Mouse (Mus musculus) stomach, embryonic 16.5 days (tissue): ENCODE measurements at regions not wholly inside any gene's neighbourhood (a gene's known extent, or its start where the extent isn't known, plus 50 kb on each side); places are given as distances from the start of the nearest gene placed in this dataset.

Experiments
- ATAC-seq: fragments of 200-750 bp; cut with Nextera tagmentation; 2 replicates; pipeline ENCODE4 v1.8.0; 2017; ENCODE audit warnings: moderate number of reproducible peaks, moderate TSS enrichment; ENCODE audit not compliant: insufficient read depth, low FRiP score
- H3K27ac ChIP-seq: fragments of 300-500 bp; sonication (generic); 2 replicates; pipeline ENCODE4 v1.5.1; 2014; ENCODE audit warnings: low read length
- H3K27me3 ChIP-seq: fragments of 300-500 bp; sonication (generic); 2 replicates; pipeline ENCODE4 v1.6.1; 2014; ENCODE audit warnings: low read length, control low read depth, mixed read lengths; ENCODE audit not compliant: control insufficient read depth, insufficient read depth
- H3K36me3 ChIP-seq: fragments of 300-500 bp; sonication (generic); 2 replicates; pipeline ENCODE4 v1.6.1; 2014; ENCODE audit warnings: low read length; ENCODE audit not compliant: control insufficient read depth, insufficient read depth
- H3K4me1 ChIP-seq: fragments of 300-500 bp; sonication (generic); 2 replicates; pipeline ENCODE4 v1.6.1; 2014; ENCODE audit warnings: low read length, control low read depth, mixed read lengths; ENCODE audit not compliant: control insufficient read depth, insufficient read depth
- H3K4me2 ChIP-seq: fragments of 300-500 bp; sonication (generic); 2 replicates; pipeline ENCODE4 v1.6.1; 2014; ENCODE audit warnings: low read depth, low read length, mixed read lengths
- H3K4me3 ChIP-seq: fragments of 300-500 bp; sonication (generic); replicated peaks from 2 replicates; pipeline ENCODE4 v1.5.1; 2014; ENCODE audit warnings: mild to moderate bottlenecking, low read length
- H3K9ac ChIP-seq: fragments of 300-500 bp; sonication (generic); 2 replicates; pipeline ENCODE4 v1.6.1; 2014; ENCODE audit warnings: low read length
- H3K9me3 ChIP-seq: fragments of 300-500 bp; sonication (generic); replicated peaks from 2 replicates; pipeline ENCODE4 v1.6.1; 2016; ENCODE audit warnings: low read length, control low read depth; ENCODE audit not compliant: control insufficient read depth
- WGBS: fragments of 180-500 bp; shearing (Covaris S2); extraction: QIAGEN DNeasy Blood & Tissue Kit; methylation state at CpG from one replicate; pipeline ENCODE4 v1.1.7; 2014; 5-methylcytosine and 5-hydroxymethylcytosine counted together

DNA sequence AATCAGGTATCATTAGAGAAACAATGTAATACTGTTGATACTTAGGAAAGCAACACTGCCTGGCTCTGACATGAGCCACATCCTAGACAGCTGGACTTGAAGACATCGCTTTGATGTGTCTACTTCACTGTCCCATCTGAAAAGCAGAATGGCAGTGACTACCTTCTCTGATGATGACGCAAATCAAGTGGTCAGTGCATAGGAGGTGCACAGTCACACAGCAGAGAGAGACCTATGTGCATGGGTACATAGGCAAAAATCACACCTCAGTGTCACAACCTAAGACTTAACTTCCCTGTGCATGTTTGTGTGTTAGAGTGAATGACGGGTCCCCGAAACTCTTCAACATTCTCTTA lies 195.4 kb upstream of the Paip1 start:
- Histone ChIP-seq H3K27ac (no peak overlapping the region), H3K4me1 (no peaks in the 10 kb centered on the region)

DNA sequence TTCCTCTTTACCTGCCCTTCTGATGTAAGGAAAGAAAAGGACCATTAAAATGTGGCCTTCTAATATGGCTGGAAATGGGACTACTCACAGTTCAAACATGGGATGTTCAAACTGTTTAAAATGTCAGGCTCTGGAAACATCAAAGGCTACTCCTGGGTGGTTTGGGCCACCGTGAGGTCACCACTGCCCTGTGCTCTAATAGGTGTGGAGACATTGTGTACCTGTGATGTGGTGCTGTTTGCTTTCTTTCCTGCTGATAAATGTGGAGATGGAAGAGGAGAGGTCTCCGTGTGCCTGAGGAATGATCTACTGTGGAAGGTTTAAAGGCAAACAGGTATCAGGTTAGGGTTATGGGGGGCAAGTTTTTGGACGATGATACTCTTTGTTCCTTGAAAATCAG lies 194.5 kb upstream of the Paip1 start:
- Histone ChIP-seq H3K27ac (no peak overlapping the region), H3K9ac (no peak overlapping the region), H3K4me1 (no peaks in the 10 kb centered on the region), H3K9me3 (no peaks in the 10 kb centered on the region), H3K4me3 (no peak overlapping the region), H3K36me3 (no peaks in the 10 kb centered on the region), H3K4me2 (no peak overlapping the region), H3K27me3 (no peaks in the 10 kb centered on the region)
- WGBS, result 48% methylated on average over 3 of the region's 3 CpGs
- no peak for ATAC-seq

More for the DNA sequence above, 195.4 kb upstream of the Paip1 start:
- Histone ChIP-seq H3K9me3 (no peaks in the 10 kb centered on the region), H3K27me3 (no peaks in the 10 kb centered on the region), H3K36me3 (no peaks in the 10 kb centered on the region), H3K9ac (no peak overlapping the region), H3K4me3 (no peak overlapping the region), H3K4me2 (no peak overlapping the region)
- 92% methylated on average over 4 of the region's 4 CpGs for WGBS
- ATAC-seq, result no peak

DNA sequence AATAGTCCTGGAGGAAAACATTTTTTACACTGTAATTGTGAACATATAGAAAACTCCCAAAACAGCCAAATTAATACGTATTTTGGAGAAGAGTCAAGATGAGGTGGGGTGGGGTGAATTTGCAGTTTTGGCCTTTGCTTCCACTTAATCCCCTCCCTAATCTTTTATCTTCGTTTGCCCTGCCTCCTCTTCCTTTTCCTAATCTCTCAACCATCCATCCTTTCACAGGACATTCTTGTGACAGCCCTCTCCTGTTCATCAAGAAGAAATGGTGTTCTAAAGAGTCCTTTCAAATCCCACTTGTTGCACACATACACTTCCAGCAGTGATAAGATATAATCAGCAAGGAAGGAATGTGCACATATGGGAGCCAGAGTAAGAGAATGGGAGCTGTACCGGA lies 186.0 kb upstream of the Paip1 start:
- WGBS, result 39% methylated on average over 3 of the region's 3 CpGs
- no peak overlapping the region for H3K27ac ChIP-seq

DNA sequence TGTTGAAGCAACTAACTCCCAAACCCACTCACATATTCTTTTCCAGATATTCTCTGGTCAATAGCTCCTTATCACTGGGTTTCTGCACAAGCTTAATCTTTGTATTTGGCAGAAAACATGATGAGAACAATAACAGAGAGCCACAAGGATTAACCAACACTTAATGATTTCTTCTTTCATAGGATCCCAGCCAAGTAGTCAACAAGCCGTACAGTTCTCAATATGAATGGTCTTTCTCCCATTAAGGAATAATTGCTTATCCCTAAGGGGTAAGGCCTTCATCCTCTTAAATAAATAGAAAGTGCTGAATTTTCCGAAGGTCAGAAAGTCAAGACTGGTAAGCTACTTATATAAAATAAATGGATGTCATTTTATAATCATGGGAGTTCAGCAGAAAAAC lies 181.3 kb upstream of the Paip1 start:
- Histone ChIP-seq H3K36me3 (no peaks in the 10 kb centered on the region), H3K4me1 (no peaks in the 10 kb centered on the region), H3K9me3 (no peaks in the 10 kb centered on the region), H3K4me3 (no peak overlapping the region), H3K27ac (no peak overlapping the region), H3K9ac (no peak overlapping the region), H3K27me3 (no peaks in the 10 kb centered on the region), H3K4me2 (no peak overlapping the region)
- WGBS, result 47% methylated on average over 2 of the region's 2 CpGs
- no peak for ATAC-seq

More for the DNA sequence above, 186.0 kb upstream of the Paip1 start:
- no peaks in the 10 kb centered on the region for H3K36me3 ChIP-seq
- no peak overlapping the region for H3K4me3 ChIP-seq
- no peak for ATAC-seq
- no peak overlapping the region for H3K9ac ChIP-seq
- no peak overlapping the region for H3K4me2 ChIP-seq
- no peaks in the 10 kb centered on the region for H3K9me3 ChIP-seq
- no peaks in the 10 kb centered on the region for H3K27me3 ChIP-seq
- no peaks in the 10 kb centered on the region for H3K4me1 ChIP-seq

DNA sequence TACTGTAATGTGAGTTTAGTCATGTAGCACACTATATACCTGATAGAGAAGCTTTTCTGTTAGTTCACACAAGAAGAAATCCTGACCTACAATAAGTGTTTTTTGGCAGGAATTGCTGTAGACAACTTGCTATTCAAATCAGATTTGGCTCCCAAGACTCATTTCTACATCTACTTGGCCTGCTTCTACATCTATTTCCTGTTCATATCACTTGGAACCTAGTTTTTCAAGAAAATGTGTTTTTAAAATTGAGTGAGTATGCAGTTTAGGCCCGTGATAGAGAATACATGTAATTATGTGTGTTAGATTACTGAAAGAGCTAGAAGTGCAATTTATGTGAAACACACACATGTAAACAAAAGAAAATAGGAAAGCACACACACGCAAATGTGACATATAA lies 176.4 kb upstream of the Paip1 start:
- Histone ChIP-seq H3K4me2 (no peak overlapping the region), H3K27ac (no peak overlapping the region), H3K36me3 (no peaks in the 10 kb centered on the region), H3K9ac (no peak overlapping the region), H3K4me1 (no peaks in the 10 kb centered on the region), H3K27me3 (no peaks in the 10 kb centered on the region), H3K4me3 (no peak overlapping the region), H3K9me3 (no peaks in the 10 kb centered on the region)
- ATAC-seq, result no peak
- 75% methylated on average over 2 of the region's 2 CpGs for WGBS

DNA sequence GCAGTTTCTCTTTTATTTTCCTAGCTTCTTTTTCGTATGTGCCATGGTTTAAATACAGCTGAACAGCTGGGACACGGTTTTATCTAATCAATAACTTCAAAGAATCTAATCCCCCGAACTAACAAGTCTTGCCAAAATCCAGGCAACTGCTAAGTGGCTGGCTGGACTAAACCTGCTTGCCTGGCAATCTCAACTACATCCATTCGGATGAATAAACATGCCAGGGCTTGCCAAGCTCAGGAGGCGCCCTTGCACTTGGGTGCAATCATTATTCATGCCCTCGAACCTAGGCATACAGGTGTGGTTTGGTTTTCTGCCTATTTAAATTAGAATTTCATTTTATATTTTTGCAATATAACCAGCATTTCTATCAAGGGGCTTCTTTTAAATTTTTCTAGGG lies 172.1 kb upstream of the Paip1 start:
- Histone ChIP-seq H3K27me3 (no peaks in the 10 kb centered on the region), H3K4me3 (no peak overlapping the region), H3K4me2 (no peak overlapping the region), H3K9ac (no peak overlapping the region), H3K4me1 (no peaks in the 10 kb centered on the region), H3K9me3 (no peaks in the 10 kb centered on the region), H3K27ac (no peak overlapping the region), H3K36me3 (no peaks in the 10 kb centered on the region)
- ATAC-seq, result no peak; the same call in 1 of the 2 replicates
- WGBS, result 46% methylated on average over 6 of the region's 6 CpGs

DNA sequence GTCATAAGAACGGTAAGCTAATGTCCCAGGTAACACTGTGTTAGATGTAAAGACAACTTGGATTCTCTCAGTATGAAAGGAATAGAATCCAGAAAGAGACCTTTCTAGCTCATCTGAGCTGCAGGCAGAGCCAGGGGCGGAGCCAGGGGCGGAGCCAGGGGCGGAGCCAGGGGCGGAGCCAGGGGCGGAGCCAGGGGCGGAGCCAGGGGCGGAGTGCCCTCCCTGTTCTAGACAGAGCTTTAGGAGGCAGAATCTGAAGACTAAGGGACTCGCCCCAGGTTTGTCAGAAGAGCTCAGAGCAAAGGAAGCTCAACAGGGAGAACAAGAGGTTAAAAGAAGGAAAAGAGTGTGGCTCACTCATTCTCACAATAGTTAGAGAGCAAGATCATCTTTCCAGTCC lies 169.9 kb upstream of the Paip1 start:
- Histone ChIP-seq H3K4me1 (no peaks in the 10 kb centered on the region), H3K4me3 (no peak overlapping the region), H3K9ac (no peak overlapping the region), H3K27ac (no peak overlapping the region), H3K27me3 (no peaks in the 10 kb centered on the region), H3K36me3 (no peaks in the 10 kb centered on the region), H3K9me3 (no peaks in the 10 kb centered on the region), H3K4me2 (no peak overlapping the region)
- ATAC-seq, result no peak
- 64% methylated on average over 9 of the region's 9 CpGs for WGBS

DNA sequence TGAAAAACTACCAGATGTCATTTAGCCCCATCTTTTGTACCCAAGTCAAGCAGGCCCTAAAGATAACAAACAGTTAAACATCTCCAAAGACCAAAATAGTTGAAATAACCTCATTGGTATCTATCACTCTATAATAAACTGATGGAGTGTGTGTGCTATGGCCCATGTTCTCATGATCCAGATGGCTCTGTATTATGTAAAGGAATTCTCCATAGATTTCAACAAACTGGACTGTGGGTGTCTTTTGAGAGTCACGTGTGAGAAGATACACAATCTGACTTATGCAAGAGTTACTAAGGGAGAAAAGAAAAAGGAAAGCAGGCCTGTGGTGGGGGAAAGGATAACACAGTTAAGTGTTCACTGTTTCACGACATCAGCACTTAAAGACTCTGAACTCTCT lies 164.8 kb upstream of the Paip1 start:
- Histone ChIP-seq H3K9me3 (no peaks in the 10 kb centered on the region), H3K4me1 (0 out of 2 replicates have a peak, but pooled peaks cover 2% of the 10 kb centered on the region), H3K27me3 (no peaks in the 10 kb centered on the region), H3K4me2 (no peak overlapping the region), H3K36me3 (no peaks in the 10 kb centered on the region), H3K27ac (no peak overlapping the region), H3K9ac (no peak overlapping the region), H3K4me3 (no peak overlapping the region)
- 57% methylated on average over 2 of the region's 2 CpGs for WGBS
- no peak for ATAC-seq

DNA sequence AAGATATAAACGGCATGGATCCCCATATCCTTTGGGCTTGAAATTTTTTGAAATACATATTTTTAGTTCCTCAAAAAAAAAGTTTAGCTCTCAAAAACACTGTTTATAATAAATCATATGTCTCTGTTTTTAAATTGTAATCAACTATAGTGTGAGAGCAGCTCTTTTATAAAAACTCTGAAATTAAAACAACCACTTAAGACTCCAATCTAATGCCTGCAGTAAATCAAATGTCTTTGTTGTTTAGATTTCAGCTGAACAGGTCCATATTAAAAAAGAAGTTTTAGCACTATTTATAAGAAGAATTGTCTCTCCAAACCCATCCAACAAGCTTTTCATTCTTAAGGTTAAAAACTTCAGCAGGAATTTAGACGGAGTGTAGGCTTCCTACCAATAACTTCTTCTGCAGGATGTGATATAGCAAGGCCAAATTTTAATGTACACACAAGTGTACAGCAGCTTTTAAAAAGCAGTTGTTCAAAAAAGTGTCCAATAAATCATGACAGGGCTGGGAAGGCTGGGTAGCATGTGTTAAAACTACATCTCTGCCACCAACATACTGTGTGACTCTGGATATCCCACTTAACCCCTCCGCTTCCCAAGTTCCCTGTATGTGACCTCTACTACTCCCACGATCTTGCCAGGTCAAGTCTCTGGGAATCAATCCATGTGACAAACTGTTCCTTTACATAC lies 160.6 kb upstream of the Paip1 start:
- Histone ChIP-seq H3K4me2 (peak overlapping the region; percentile 21; the same call in 1 of the 2 replicates), H3K27me3 (no peaks in the 10 kb centered on the region), H3K9me3 (no peaks in the 10 kb centered on the region), H3K4me3 (no peak overlapping the region), H3K4me1 (0 out of 2 replicates have a peak, but pooled peaks cover 2% of the 10 kb centered on the region), H3K9ac (no peak overlapping the region), H3K36me3 (no peaks in the 10 kb centered on the region), H3K27ac (peak overlapping the region; percentile 78)
- peak; percentile 85; the same call in 1 of the 2 replicates for ATAC-seq
- WGBS, result 42% methylated on average over 4 of the region's 4 CpGs
